Mouse (Mus musculus) liver, embryonic 15.5 days (tissue): ENCODE measurements around the gene Ppp1r16b. TPM values are rescaled to one million over a fixed set of nuclear protein-coding genes. Genes with fewer than 3 reads are reported as not detected.

Experiments
- ATAC-seq: fragments of 200-750 bp; cut with Nextera tagmentation; 2 replicates; pipeline ENCODE4 v1.8.0; 2017; ENCODE audit warnings: moderate number of reproducible peaks, mild to moderate bottlenecking, moderate library complexity; ENCODE audit not compliant: insufficient read depth
- H3K27ac ChIP-seq: fragments of 300-500 bp; sonication (generic); replicated peaks from 2 replicates; pipeline ENCODE4 v1.5.1; 2015; ENCODE audit warnings: mild to moderate bottlenecking, inconsistent platforms
- H3K27me3 ChIP-seq: fragments of 300-500 bp; sonication (generic); 2 replicates; pipeline ENCODE4 v1.6.1; 2015; ENCODE audit warnings: mild to moderate bottlenecking, inconsistent platforms
- H3K36me3 ChIP-seq: fragments of 300-500 bp; sonication (generic); replicated peaks from 2 replicates; pipeline ENCODE4 v1.6.1; 2015; ENCODE audit warnings: moderate library complexity, mild to moderate bottlenecking, inconsistent platforms
- H3K4me1 ChIP-seq: fragments of 300-500 bp; sonication (generic); replicated peaks from 2 replicates; pipeline ENCODE4 v1.6.1; 2015; ENCODE audit warnings: inconsistent platforms
- H3K4me2 ChIP-seq: fragments of 300-500 bp; sonication (generic); 2 replicates; pipeline ENCODE4 v1.6.1; 2015; ENCODE audit warnings: moderate library complexity, mild to moderate bottlenecking, inconsistent platforms
- H3K4me3 ChIP-seq: fragments of 300-500 bp; sonication (generic); replicated peaks from 2 replicates; pipeline ENCODE4 v1.5.1; 2015; ENCODE audit warnings: mild to moderate bottlenecking, inconsistent platforms
- H3K9ac ChIP-seq: fragments of 300-500 bp; sonication (generic); 2 replicates; pipeline ENCODE4 v1.6.1; 2015; ENCODE audit warnings: moderate library complexity, mild to moderate bottlenecking, inconsistent platforms
- H3K9me3 ChIP-seq: fragments of 300-500 bp; sonication (generic); replicated peaks from 2 replicates; pipeline ENCODE4 v1.6.1; 2016; ENCODE audit warnings: inconsistent platforms
- WGBS: fragments of 180-500 bp; shearing (Covaris S2); methylation state at CpG from one replicate; pipeline ENCODE4 v1.1.7; 2015; ENCODE audit warnings: mixed read lengths; ENCODE audit not compliant: insufficient replicate concordance; 5-methylcytosine and 5-hydroxymethylcytosine counted together
- polyA plus RNA-seq: library from polyadenylated mRNA; unstranded; fragments of >200 nt; fragmentation: Nextera tagmentation; extraction: Ambion mirVana; gene quantifications from 2 replicates; pipeline ENCODE4 v1.2.1, GENCODE M21; 2015

Ppp1r16b gene
- polyA plus RNA-seq, 1 experiment from 2014 or later, result 1.2 TPM

DNA sequence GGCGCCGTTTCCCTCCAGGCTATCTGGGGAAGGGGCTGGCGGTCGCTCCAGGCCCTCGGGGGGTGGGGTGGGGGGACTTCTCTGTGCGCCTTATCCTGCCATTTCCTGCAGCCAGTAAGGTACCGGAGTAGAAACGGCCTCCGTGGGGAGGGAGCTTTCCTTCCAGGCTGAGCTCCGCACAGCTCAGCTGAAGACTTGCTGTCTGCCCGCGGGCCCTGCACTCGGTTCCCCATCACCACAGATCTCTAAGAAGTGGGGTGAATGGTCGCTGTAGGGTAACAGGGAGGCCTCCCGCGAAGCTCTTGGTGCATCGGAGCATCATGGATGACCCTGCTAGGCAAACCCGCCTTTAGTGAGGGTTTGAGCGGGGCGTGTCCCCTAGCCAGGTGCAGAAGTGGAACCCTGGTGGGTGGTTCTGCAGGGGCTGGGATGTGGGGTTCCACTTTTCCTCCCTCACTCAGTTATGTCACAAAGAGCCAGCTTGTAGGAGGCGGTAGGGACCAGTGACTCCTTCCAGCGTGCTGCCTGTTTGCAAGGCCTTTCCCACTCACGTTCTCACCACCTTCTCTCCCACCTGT, 3.3 kb downstream of the Ppp1r16b start:
- peak overlapping the region; percentile 53 for H3K4me2 ChIP-seq
- no peak overlapping the region for H3K27ac ChIP-seq
- peaks cover 14% of the 10 kb centered on the region; the same call in 1 of the 2 replicates for H3K4me1 ChIP-seq
- no peak overlapping the region for H3K9ac ChIP-seq
- H3K36me3 ChIP-seq, result no peaks in the 10 kb centered on the region
- H3K9me3 ChIP-seq, result no peaks in the 10 kb centered on the region
- ATAC-seq, result no peak
- WGBS, result 9% methylated on average over 23 of the region's 23 CpGs
- H3K4me3 ChIP-seq, result peak overlapping the region; percentile 43
- H3K27me3 ChIP-seq, result peaks cover 55% of the 10 kb centered on the region

DNA sequence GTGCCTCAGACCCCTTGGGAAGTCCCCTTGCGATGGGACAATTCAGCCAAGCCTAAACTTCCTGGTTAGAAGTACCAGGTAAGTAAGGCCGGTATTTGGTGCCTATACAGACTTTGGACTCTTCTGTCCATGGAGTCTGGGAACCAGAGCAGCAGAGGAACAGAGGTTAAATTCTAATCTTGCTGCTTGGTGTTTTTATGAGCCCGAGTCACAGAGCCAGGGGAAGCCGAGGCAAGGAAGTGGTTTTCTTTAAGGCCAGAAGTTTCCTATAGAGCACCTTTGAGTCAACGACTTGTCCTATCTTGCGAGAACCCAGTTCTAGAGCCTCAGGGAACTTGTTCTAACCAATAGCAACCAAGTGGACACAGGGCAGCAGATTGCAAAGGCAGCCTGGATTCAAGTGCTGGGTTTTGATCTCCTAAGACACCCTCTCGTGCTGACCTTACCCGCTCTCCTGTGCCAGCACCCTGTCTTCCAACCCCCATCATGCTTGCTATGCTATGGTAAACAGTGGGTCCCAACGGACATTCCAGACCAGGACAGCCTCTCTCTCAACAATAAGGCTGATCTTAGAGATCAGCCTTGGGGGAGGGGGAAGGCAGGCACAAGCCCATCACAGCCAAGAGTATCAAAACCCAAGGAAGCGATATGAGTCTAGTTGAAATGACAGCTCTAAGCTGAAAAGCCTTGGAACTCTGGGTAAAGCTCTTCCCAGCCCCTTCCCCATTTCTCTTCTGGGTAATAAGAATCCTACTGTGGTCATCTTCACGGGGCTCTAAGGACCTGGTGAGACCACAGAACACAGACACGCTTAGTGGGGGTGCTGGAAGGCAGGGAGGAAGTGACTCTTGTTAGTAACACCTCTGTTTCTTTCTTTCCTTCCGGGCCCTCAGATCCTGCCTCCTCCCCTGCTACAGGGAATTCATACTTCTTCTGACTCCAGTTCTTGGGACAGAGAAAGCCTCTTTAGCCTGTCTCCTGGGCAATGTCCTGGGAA, 4.3 kb downstream of the Ppp1r16b start:
- H3K4me3 ChIP-seq, result no peak overlapping the region
- H3K4me1 ChIP-seq, result peaks cover 14% of the 10 kb centered on the region; the same call in 1 of the 2 replicates
- H3K36me3 ChIP-seq, result no peaks in the 10 kb centered on the region
- ATAC-seq, result no peak
- H3K27me3 ChIP-seq, result peaks cover 55% of the 10 kb centered on the region
- H3K27ac ChIP-seq, result no peak overlapping the region
- no peak overlapping the region for H3K9ac ChIP-seq
- no peaks in the 10 kb centered on the region for H3K9me3 ChIP-seq
- H3K4me2 ChIP-seq, result no peak overlapping the region
- WGBS, result 25% methylated on average over 13 of the region's 13 CpGs

DNA sequence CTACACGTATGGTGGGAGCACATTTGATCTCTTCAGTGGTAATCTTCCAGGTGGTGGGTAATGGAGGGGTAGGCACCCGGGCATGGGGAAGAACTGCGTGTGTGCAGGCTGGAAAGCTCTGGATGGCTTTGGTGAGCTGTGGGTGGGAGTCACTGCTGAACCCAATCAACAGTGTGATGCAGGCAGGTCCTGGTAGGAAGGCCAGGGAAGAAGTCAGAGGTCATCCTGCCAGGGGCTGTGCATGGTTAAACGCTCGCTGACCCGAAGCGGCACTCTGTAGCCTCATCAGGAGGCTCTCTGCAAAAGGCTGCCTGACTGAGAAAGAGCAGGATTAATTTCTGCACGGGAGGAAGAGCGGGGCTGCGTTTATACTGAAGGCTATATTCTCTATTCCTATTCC, 5.4 kb downstream of the Ppp1r16b start:
- Histone ChIP-seq H3K9ac (no peak overlapping the region), H3K27ac (no peak overlapping the region), H3K27me3 (peaks cover 49% of the 10 kb centered on the region), H3K36me3 (no peaks in the 10 kb centered on the region), H3K4me1 (peaks cover 14% of the 10 kb centered on the region; the same call in 1 of the 2 replicates), H3K4me3 (no peak overlapping the region), H3K4me2 (no peak overlapping the region), H3K9me3 (no peaks in the 10 kb centered on the region)
- WGBS, result 57% methylated on average over 10 of the region's 10 CpGs
- no peak for ATAC-seq

DNA sequence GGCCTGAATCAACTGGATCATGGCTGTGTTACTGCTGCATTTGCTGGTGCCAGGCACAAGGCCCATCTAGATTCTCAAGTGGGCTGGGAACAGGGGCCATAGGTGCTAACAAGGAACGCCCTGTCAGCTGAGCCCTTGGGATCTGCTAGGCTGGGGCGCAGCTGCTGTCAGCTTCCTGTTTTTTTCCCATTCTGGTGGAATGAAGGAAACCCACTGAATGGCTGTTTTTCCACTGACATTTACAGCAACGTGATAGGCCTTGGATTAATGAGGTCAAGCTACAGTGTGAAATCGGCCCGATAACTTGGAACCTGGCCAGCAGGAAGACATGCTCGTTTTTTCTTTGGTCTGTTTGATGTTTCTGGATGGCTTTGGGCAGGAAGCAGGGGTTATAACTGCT, 7.6 kb downstream of the Ppp1r16b start:
- H3K27me3 ChIP-seq, result peaks cover 27% of the 10 kb centered on the region
- 19% methylated on average over 6 of the region's 6 CpGs for WGBS
- no peaks in the 10 kb centered on the region for H3K36me3 ChIP-seq
- H3K4me2 ChIP-seq, result no peak overlapping the region
- H3K4me1 ChIP-seq, result no peaks in the 10 kb centered on the region; the same call in 1 of the 2 replicates
- H3K4me3 ChIP-seq, result no peak overlapping the region
- ATAC-seq, result 0 out of 2 replicates have a peak, but pooled peaks have one; percentile 18
- H3K9ac ChIP-seq, result no peak overlapping the region
- H3K27ac ChIP-seq, result no peak overlapping the region
- H3K9me3 ChIP-seq, result no peaks in the 10 kb centered on the region

DNA sequence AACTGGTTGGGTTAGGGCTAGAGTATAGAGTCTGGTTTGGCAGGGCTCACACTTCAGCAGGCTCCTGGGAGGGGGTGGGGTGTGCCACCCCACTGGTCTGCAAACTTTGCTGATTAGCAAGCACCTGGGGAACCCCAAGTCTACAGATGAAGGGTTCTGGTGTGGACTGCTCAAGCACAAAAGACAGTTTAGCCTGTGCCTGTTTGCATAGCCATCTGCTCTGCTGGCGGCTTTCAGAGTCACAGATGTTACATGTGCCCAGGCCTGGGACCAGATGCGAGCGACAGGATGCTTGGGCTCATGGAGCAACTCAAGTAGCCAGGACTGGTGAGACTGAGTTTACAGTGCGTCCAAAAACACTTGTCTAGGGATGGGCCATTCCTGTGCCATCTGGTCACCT, 8.3 kb downstream of the Ppp1r16b start:
- no peaks in the 10 kb centered on the region for H3K9me3 ChIP-seq
- no peak overlapping the region for H3K27ac ChIP-seq
- no peaks in the 10 kb centered on the region; the same call in 1 of the 2 replicates for H3K4me1 ChIP-seq
- no peak for ATAC-seq
- no peak overlapping the region for H3K4me3 ChIP-seq
- no peak overlapping the region for H3K9ac ChIP-seq
- no peak overlapping the region for H3K4me2 ChIP-seq
- peaks cover 20% of the 10 kb centered on the region for H3K27me3 ChIP-seq
- WGBS, result 68% methylated on average over 4 of the region's 4 CpGs
- H3K36me3 ChIP-seq, result no peaks in the 10 kb centered on the region

DNA sequence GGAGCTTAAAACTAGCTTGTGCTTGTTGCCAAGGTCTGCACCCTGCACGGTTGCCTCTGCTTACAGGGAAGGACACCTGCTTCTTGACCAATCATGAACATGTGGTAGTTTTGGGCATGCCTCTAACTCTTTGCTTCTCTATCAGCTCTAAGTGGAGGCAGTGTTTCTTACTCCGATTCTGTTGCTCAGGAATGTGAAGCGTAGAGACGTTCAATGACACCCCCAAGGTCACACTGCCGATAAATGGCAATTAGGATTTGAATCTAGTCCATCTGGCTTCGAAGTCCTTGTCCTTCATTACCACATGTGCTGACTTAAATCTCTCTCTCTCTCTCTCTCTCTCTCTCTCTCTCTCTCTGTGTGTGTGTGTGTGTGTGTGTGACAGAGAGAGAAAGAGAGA, 8.9 kb downstream of the Ppp1r16b start:
- ATAC-seq, result no peak
- Histone ChIP-seq H3K27me3 (peaks cover 14% of the 10 kb centered on the region), H3K4me2 (no peak overlapping the region), H3K27ac (no peak overlapping the region), H3K9me3 (no peaks in the 10 kb centered on the region), H3K9ac (no peak overlapping the region), H3K36me3 (no peaks in the 10 kb centered on the region), H3K4me3 (no peak overlapping the region), H3K4me1 (no peaks in the 10 kb centered on the region)
- WGBS, result 59% methylated on average over 6 of the region's 6 CpGs

DNA sequence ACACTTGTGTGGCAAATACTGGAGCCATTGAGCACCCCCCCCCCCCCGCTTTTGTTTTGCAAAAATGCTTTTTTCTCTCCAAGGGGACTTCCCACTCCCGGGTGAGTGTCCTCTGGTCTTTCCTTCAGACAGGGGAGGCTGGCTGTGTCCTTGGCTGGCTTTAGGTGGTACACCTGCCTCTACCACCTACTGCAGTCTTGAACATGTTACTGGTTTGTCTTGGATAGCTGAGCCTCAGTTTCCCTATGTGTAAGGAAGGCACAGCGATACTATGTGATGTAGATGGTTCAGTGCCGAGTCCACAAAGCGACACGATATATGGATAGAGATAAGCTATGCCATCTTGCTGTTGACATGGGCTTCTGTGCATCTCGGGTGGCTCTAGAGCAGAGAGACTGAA, 9.6 kb downstream of the Ppp1r16b start:
- Histone ChIP-seq H3K4me3 (no peak overlapping the region), H3K27ac (no peak overlapping the region), H3K9me3 (no peaks in the 10 kb centered on the region), H3K36me3 (no peaks in the 10 kb centered on the region), H3K4me2 (no peak overlapping the region), H3K27me3 (peaks cover 8% of the 10 kb centered on the region), H3K4me1 (no peaks in the 10 kb centered on the region), H3K9ac (no peak overlapping the region)
- WGBS, result 65% methylated on average over 7 of the region's 7 CpGs
- ATAC-seq, result no peak

DNA sequence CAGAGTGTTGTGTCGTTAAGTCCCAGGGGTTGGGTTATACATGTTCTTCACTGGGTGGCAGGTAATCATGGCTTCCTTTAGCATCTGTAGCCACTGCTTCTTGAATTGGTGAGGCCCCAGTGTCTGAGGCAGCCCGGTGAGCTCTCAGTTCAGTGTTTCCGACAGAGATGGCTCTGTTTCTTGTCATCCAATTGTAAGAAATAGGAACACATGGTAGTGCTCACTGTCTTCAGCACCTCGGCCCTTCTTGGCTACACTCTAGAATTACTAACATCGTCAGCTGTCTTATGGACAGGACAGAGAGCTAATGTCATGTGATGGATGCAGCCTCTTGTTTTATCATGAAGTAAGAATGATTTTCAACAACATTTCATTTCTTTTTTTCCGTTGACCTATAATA, 10.0 kb downstream of the Ppp1r16b start:
- Histone ChIP-seq H3K9ac (no peak overlapping the region), H3K4me3 (no peak overlapping the region), H3K4me1 (no peaks in the 10 kb centered on the region), H3K9me3 (no peaks in the 10 kb centered on the region), H3K36me3 (no peaks in the 10 kb centered on the region), H3K27me3 (peaks cover 4% of the 10 kb centered on the region), H3K27ac (no peak overlapping the region), H3K4me2 (no peak overlapping the region)
- no peak for ATAC-seq
- 67% methylated on average over 6 of the region's 6 CpGs for WGBS

DNA sequence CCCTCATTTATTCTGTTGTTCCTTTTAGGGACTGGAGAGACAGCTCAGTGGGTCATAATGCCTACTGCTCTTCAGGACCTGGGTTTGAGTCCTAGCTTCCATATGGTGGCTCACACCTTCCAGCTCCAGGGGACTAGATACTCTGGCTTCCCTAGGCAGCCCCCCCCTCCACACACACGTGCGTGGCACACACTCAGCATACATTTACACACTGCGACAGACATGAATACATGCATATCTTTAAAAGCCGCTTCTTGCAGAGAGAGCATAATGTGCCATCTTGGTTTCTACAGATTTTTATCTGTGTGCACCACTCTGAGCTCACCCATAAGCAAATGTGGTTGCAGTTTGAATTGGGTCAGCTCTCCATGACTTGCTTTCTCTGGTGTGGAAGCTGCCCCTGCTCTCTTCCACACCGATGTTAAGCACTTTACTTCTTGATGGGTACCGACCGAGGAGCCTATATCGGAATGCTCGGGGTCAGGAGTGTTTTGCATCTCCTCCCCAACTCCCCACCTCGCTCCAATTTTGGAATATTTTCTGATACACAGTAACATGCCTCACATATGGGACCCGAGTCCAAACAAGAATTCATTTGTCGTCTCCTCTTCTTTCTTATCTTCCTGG, 10.8 kb downstream of the Ppp1r16b start:
- no peak overlapping the region for H3K4me3 ChIP-seq
- H3K9ac ChIP-seq, result no peak overlapping the region
- 0 out of 2 replicates have a peak, but pooled peaks cover 3% of the 10 kb centered on the region for H3K27me3 ChIP-seq
- no peak overlapping the region for H3K27ac ChIP-seq
- H3K4me2 ChIP-seq, result no peak overlapping the region
- no peaks in the 10 kb centered on the region for H3K9me3 ChIP-seq
- WGBS, result 67% methylated on average over 12 of the region's 12 CpGs
- no peaks in the 10 kb centered on the region for H3K36me3 ChIP-seq
- H3K4me1 ChIP-seq, result no peaks in the 10 kb centered on the region
- no peak for ATAC-seq

DNA sequence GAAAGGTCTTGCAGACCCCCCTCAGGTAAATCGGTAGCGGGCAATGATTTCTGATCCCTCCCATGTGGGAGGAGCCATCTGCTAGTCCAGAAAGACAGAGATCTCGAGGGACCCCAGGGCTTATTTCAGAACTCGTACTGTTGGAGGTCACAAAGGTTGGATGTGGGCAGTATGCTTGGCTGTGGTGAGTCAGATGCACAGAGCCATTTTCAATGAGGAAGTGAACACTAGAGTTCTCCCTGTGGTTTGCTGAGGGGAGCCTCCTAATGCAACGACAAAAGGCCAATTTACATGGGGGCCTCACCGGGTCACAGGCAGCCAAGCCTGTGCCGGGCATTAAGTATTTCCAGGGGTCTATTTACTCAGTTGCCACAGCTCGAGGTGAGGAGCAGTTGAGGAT, 12.7 kb downstream of the Ppp1r16b start:
- no peaks in the 10 kb centered on the region for H3K4me1 ChIP-seq
- H3K27me3 ChIP-seq, result 0 out of 2 replicates have a peak, but pooled peaks cover 3% of the 10 kb centered on the region
- no peak overlapping the region for H3K27ac ChIP-seq
- no peak overlapping the region for H3K4me2 ChIP-seq
- H3K9ac ChIP-seq, result no peak overlapping the region
- H3K4me3 ChIP-seq, result no peak overlapping the region
- H3K9me3 ChIP-seq, result no peaks in the 10 kb centered on the region
- WGBS, result 29% methylated on average over 8 of the region's 8 CpGs
- H3K36me3 ChIP-seq, result no peaks in the 10 kb centered on the region
- ATAC-seq, result no peak

DNA sequence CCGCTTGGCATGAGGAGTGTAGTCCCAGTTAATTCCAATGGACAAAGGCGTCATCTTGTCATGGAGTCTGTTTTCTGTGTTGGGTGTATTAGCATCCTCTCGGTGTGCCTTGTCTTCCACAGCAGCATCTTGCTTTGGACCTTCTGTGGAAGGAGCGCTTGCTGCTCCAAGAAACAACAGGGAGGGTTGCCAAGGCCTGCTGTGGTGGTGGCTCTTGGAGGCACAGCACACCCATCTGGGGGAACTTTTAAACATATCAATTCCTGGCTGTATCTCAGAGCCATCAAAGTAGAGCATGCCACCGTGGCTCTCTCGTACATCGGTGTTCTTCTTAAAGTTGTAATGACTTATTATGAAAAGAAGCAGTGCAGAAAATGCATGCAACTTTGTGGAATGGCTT, 13.9 kb downstream of the Ppp1r16b start:
- Histone ChIP-seq H3K4me2 (no peak overlapping the region), H3K27ac (no peak overlapping the region), H3K36me3 (no peaks in the 10 kb centered on the region), H3K9me3 (no peaks in the 10 kb centered on the region), H3K4me1 (no peaks in the 10 kb centered on the region), H3K4me3 (no peak overlapping the region), H3K27me3 (0 out of 2 replicates have a peak, but pooled peaks cover 3% of the 10 kb centered on the region), H3K9ac (no peak overlapping the region)
- WGBS, result 77% methylated on average over 7 of the region's 7 CpGs
- no peak for ATAC-seq
